Mouse (Mus musculus): ENCODE data around the gene Cfdp1. TPM values are rescaled to one million over a fixed set of nuclear protein-coding genes. Genes with fewer than 3 reads are reported as not detected.

Gene Cfdp1
- total and polyA plus RNA-seq, 3 experiments: 26.1 to 229 (median 160) TPM

DNA sequence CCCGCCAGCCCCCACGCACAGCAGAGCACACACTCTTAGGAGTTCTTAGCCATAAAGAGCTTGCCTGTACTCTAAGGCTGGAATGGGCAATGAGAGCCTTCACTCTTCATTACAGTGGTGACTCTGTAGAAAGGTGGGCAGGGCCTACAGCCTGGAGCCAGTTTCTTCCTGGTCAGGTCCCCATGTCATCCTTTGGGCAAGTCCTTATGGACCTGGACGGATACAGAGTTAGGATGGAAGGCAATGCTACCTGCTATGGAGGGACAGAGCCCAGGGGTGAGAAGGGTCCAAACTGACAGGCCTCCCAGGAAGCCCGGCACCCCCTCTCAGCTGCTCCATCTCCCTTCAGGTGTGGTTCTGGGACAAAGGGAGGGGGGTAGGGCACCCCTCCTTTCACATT is 118.3 kb downstream of the Cfdp1 start:
- no peak for ATAC-seq (ENCODE audit: extremely low read depth, insufficient number of reproducible peaks, low FRiP score, poor library complexity, severe bottlenecking)
- Histone ChIP-seq H3K4me3 (ENCODE audit: low read depth, low read length) (no peak overlapping the region), H3K4me1 (ENCODE audit: insufficient read depth, low read depth, low read length) (peaks cover 27% of the 10 kb centered on the region), H3K36me3 (replicated peaks) (no peaks in the 10 kb centered on the region), H3K9me3 (replicated peaks) (no peaks in the 10 kb centered on the region), H3K27me3 (ENCODE audit: insufficient read depth, low read length) (peaks cover 89% of the 10 kb centered on the region)
- TF ChIP-seq CTCF (IDR thresholded peaks at IDR 0.05; ENCODE audit: low read depth, low read length) (no peak), POLR2AphosphoS5 (IDR thresholded peaks at IDR 0.05; ENCODE audit: insufficient replicate concordance, low read depth, low read length) (no peak), GATA1 (IDR thresholded peaks at IDR 0.05; ENCODE audit: borderline replicate concordance, low read length) (no peak), TAL1 (conservative IDR thresholded peaks at IDR 0.05; ENCODE audit: low read depth, low read length) (no peak), GATA2 (IDR thresholded peaks at IDR 0.05; ENCODE audit: borderline replicate concordance, low read depth, low read length) (no peak)
- DNase-seq (ENCODE audit: low spot score): no peak

GRCm38 (mm10) chr8:111735335-111735761 is 118.7 kb downstream of the Cfdp1 start:
- ATAC-seq (ENCODE audit: extremely low read depth, insufficient number of reproducible peaks, low FRiP score, poor library complexity, severe bottlenecking): no peak
- TF ChIP-seq GATA1 (IDR thresholded peaks at IDR 0.05; ENCODE audit: borderline replicate concordance, low read length) (no peak), GATA2 (IDR thresholded peaks at IDR 0.05; ENCODE audit: borderline replicate concordance, low read depth, low read length) (no peak), CTCF (IDR thresholded peaks at IDR 0.05; ENCODE audit: low read depth, low read length) (no peak)
- H3K36me3 ChIP-seq (replicated peaks): no peaks in the 10 kb centered on the region
- peaks cover 27% of the 10 kb centered on the region for H3K4me1 ChIP-seq (ENCODE audit: insufficient read depth, low read depth, low read length)
- DNase-seq (ENCODE audit: low spot score): no peak
- peaks cover 89% of the 10 kb centered on the region for H3K27me3 ChIP-seq (ENCODE audit: insufficient read depth, low read length)
- H3K9me3 ChIP-seq (replicated peaks): no peaks in the 10 kb centered on the region
- no peak overlapping the region for H3K4me3 ChIP-seq (ENCODE audit: low read depth, low read length)

DNA sequence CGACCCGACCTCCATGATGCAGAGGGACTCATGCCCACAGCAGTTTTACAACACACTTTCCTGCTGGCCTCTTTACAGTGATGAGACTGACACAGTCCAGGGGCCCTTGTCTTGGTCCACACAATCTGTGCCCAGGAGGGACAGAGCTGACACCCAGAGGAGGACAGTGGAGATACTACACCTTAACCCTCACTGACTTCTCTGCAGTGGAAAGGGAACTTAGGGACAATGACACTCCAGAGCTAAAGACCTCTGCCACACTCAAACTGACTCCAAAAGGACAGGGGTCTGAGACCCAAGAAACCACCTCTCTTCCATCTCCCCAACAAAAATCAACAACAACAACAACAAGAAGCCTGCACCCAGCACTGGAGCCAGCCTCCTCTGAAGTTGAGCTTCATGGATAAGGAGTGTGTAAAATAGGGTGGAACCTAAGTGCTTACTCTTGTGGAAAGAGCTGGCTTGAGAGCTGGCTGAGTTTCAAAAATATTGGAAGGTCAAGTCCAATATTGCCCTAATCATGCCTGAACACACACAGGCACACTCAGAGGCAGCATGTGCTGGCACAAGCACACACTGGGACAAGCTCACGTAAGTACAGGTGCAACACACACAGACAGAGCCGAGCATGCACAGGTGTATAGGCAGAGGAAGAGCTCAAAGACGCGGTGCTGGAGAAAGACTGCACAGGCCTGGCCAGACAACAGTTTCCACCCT is 119.7 kb downstream of the Cfdp1 start:
- DNase-seq (ENCODE audit: low spot score) (no peak), ATAC-seq (ENCODE audit: extremely low read depth, insufficient number of reproducible peaks, low FRiP score, poor library complexity, severe bottlenecking) (no peak)
- H3K9me3 ChIP-seq (replicated peaks): no peaks in the 10 kb centered on the region
- H3K36me3 ChIP-seq (replicated peaks): no peaks in the 10 kb centered on the region
- H3K27me3 ChIP-seq (ENCODE audit: insufficient read depth, low read length): peaks cover 90% of the 10 kb centered on the region
- H3K4me1 ChIP-seq (ENCODE audit: insufficient read depth, low read depth, low read length): peaks cover 27% of the 10 kb centered on the region
- TF ChIP-seq GATA1 (IDR thresholded peaks at IDR 0.05; ENCODE audit: borderline replicate concordance, low read length): no peak
- no peak for TF ChIP-seq GATA2 (IDR thresholded peaks at IDR 0.05; ENCODE audit: borderline replicate concordance, low read depth, low read length)
- no peak overlapping the region for H3K4me3 ChIP-seq (ENCODE audit: low read depth, low read length)

- TF ChIP-seq POLR2AphosphoS5 (IDR thresholded peaks at IDR 0.05; ENCODE audit: insufficient replicate concordance, low read depth, low read length): no peak
- Histone ChIP-seq H3K4me3 (ENCODE audit: low read depth, low read length) (no peak overlapping the region), H3K27me3 (ENCODE audit: insufficient read depth, low read length) (peaks cover 90% of the 10 kb centered on the region), H3K9me3 (replicated peaks) (no peaks in the 10 kb centered on the region), H3K4me1 (ENCODE audit: insufficient read depth, low read depth, low read length) (peaks cover 27% of the 10 kb centered on the region), H3K36me3 (replicated peaks) (no peaks in the 10 kb centered on the region)
- DNase-seq (ENCODE audit: low spot score) (no peak), ATAC-seq (ENCODE audit: extremely low read depth, insufficient number of reproducible peaks, low FRiP score, poor library complexity, severe bottlenecking) (no peak)
Observed at GRCm38 (mm10) chr8:111733581-111734243, 120.4 kb downstream of the Cfdp1 start.

DNA sequence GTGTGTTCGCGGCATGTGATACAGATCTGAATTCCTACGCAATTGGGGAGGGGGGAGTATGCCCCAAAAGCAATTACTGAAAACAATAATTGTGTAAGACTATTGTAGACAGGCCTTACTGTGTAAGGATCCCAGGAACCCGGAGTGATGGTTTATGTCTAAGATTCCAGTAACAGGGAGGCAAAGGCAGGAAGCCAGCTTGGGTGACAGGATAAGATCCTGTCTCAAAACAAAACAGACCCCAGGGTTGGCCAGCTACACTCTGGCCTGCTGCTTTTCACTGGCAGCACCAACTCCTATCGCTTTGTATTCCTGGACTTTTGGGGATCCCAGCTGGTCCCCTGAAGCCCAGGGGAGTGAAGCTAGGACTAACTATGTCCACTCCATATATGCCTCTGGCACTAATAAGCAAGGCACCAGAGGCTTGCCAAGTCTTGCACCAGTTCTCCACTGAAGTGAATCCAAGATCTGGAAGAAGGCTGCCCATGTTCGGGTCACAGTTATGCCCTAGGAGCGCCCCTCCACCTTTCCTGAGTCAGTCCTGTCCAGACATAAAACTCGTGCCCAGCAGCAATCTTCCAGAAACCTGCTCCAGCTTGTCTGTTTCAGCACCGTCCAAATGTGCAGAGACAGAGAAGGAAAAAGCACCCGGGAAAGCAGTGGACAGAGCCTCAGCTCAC is 121.5 kb downstream of the Cfdp1 start:
- Histone ChIP-seq H3K4me1 (ENCODE audit: insufficient read depth, low read depth, low read length) (peaks cover 27% of the 10 kb centered on the region), H3K36me3 (replicated peaks) (no peaks in the 10 kb centered on the region), H3K4me3 (ENCODE audit: low read depth, low read length) (peak overlapping the region; percentile 75), H3K27me3 (ENCODE audit: insufficient read depth, low read length) (peaks cover 97% of the 10 kb centered on the region), H3K9me3 (replicated peaks) (no peaks in the 10 kb centered on the region)
- no peak for DNase-seq (ENCODE audit: low spot score)
- no peak for ATAC-seq (ENCODE audit: extremely low read depth, insufficient number of reproducible peaks, low FRiP score, poor library complexity, severe bottlenecking)
- TF ChIP-seq GATA2 (IDR thresholded peaks at IDR 0.05; ENCODE audit: borderline replicate concordance, low read depth, low read length) (no peak), CTCF (IDR thresholded peaks at IDR 0.05; ENCODE audit: low read depth, low read length) (no peak), GATA1 (IDR thresholded peaks at IDR 0.05; ENCODE audit: borderline replicate concordance, low read length) (no peak), POLR2AphosphoS5 (IDR thresholded peaks at IDR 0.05; ENCODE audit: insufficient replicate concordance, low read depth, low read length) (no peak), TAL1 (conservative IDR thresholded peaks at IDR 0.05; ENCODE audit: low read depth, low read length) (no peak)

- Histone ChIP-seq H3K4me3 (ENCODE audit: low read depth, low read length) (peak overlapping the region; percentile 75), H3K9me3 (replicated peaks) (no peaks in the 10 kb centered on the region), H3K36me3 (replicated peaks) (no peaks in the 10 kb centered on the region), H3K27me3 (ENCODE audit: insufficient read depth, low read length) (peaks cover 96% of the 10 kb centered on the region), H3K4me1 (ENCODE audit: insufficient read depth, low read depth, low read length) (peaks cover 27% of the 10 kb centered on the region)
- ATAC-seq (ENCODE audit: extremely low read depth, insufficient number of reproducible peaks, low FRiP score, poor library complexity, severe bottlenecking) (peak; percentile 94), DNase-seq (ENCODE audit: low spot score) (peak; percentile 97)
- no peak for TF ChIP-seq POLR2AphosphoS5 (IDR thresholded peaks at IDR 0.05; ENCODE audit: insufficient replicate concordance, low read depth, low read length)
- no peak for TF ChIP-seq GATA2 (IDR thresholded peaks at IDR 0.05; ENCODE audit: borderline replicate concordance, low read depth, low read length)
- no peak for TF ChIP-seq CTCF (IDR thresholded peaks at IDR 0.05; ENCODE audit: low read depth, low read length)
- TF ChIP-seq GATA1 (IDR thresholded peaks at IDR 0.05; ENCODE audit: borderline replicate concordance, low read length): no peak
- TF ChIP-seq TAL1 (conservative IDR thresholded peaks at IDR 0.05; ENCODE audit: low read depth, low read length): no peak
Observed at GRCm38 (mm10) chr8:111732004-111732403, 122.1 kb downstream of the Cfdp1 start.
